Mouse (Mus musculus) common myeloid progenitor, adult 5-6 weeks (primary cell): Measurements from ENCODE around the gene Cdkn1a. TPM values are rescaled to one million over a fixed set of nuclear protein-coding genes. Genes with fewer than 3 reads are reported as not detected.

Experiments
- total RNA-seq: library from RNA; stranded (forward); fragments of 200-1000, 187-1606 nt; gene quantifications from 2 replicates; pipeline ENCODE4 v1.2.3, GENCODE M21; 2017

Gene Cdkn1a
- total RNA-seq, 1 experiment from 2014 or later: 7.9 TPM

Other genes starting within 250 kb of the Cdkn1a start
- gene Pnpla1, start 232.6 kb upstream of the Cdkn1a start, total RNA-seq: not detected in 2 replicates
- 1.0 and 1.6 TPM in 2 replicates for gene 4930539E08Rik, start 175.7 kb upstream of the Cdkn1a start, total RNA-seq
- not detected in 2 replicates for gene Pxt1, start 147.1 kb upstream of the Cdkn1a start, total RNA-seq
- 73.9 and 83.7 TPM in 2 replicates for gene Kctd20, start 139.0 kb upstream of the Cdkn1a start, total RNA-seq
- gene Stk38, start 83.0 kb upstream of the Cdkn1a start, total RNA-seq: 94.7 and 123 TPM in 2 replicates
- gene Srsf3, start 58.3 kb upstream of the Cdkn1a start, total RNA-seq: 954 and 1,077 TPM in 2 replicates
- 147 and 213 TPM in 2 replicates for gene Rab44, start 23.2 kb downstream of the Cdkn1a start, total RNA-seq
- gene Cpne5, start 147.2 kb downstream of the Cdkn1a start, total RNA-seq: 0.64 and 0.87 TPM in 2 replicates
- 67.1 and 94.5 TPM in 2 replicates for gene Ppil1, start 173.2 kb downstream of the Cdkn1a start, total RNA-seq
- 51.3 and 77.8 TPM in 2 replicates for gene BC004004, start 177.8 kb downstream of the Cdkn1a start, total RNA-seq
- 2.4 and 2.9 TPM in 2 replicates for gene Pi16, start 226.7 kb downstream of the Cdkn1a start, total RNA-seq